Mouse (Mus musculus) kidney, adult 10 weeks (tissue): ENCODE results near the gene Tm9sf4. TPM values are rescaled to one million over a fixed set of nuclear protein-coding genes. Genes with fewer than 3 reads are reported as not detected.

ENCODE experiments used
- polyA plus RNA-seq: library from polyadenylated mRNA; stranded (reverse); fragments of 350-450 nt; fragmentation: Illumina TruSeq; extraction: RNeasy Lipid Tissue Mini Kit (QIAGEN cat#74804); gene quantifications from one replicate; pipeline ENCODE4 v1.2.3, GENCODE M21; 2014; ENCODE audit warnings: low read depth, low replicate concordance

Gene Tm9sf4
- polyA plus RNA-seq, result 23.7 TPM

GRCm38 (mm10) chr2:153160844-153161683, at the start of gene Tm9sf4:
TSS of gene Tm9sf4 (plus strand) at chr2:153161303.

DNA sequence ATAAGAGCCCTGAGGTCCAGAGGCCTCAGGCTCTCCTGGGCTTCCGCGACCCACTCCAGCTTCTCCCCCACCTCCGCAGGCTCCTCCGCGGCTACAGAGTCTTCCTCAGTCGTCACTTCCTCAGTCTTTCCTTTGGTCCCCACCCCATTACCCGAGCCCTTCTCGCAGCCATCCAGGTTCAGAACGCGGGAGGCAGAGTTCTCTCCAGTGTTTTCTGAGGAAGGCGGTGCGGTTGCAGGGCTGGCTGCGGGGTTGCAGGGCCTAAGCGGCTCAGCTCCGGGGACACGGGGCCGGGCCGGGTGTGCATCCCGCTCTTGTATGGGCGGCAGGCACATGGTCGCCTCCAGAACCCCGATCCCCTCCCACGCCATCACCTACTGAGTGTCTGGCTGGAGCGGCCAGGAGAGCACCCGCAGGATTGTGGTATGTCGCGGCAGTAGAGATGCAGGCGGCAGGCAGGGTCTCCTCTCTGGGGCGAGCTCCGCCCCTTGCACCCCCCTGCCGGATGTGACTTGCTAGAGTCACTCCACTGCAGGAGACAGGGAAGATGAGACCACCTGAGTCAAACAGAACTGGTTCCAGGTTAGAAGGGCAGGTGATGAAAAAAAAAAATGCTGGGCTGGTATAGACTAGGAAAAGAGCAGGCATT, 64.0 kb downstream of the Tm9sf4 start, which contains the start of gene Tspyl3:
TSS of gene Tspyl3 (minus strand) at position 496 of the 649 bp plus-strand sequence.

DNA sequence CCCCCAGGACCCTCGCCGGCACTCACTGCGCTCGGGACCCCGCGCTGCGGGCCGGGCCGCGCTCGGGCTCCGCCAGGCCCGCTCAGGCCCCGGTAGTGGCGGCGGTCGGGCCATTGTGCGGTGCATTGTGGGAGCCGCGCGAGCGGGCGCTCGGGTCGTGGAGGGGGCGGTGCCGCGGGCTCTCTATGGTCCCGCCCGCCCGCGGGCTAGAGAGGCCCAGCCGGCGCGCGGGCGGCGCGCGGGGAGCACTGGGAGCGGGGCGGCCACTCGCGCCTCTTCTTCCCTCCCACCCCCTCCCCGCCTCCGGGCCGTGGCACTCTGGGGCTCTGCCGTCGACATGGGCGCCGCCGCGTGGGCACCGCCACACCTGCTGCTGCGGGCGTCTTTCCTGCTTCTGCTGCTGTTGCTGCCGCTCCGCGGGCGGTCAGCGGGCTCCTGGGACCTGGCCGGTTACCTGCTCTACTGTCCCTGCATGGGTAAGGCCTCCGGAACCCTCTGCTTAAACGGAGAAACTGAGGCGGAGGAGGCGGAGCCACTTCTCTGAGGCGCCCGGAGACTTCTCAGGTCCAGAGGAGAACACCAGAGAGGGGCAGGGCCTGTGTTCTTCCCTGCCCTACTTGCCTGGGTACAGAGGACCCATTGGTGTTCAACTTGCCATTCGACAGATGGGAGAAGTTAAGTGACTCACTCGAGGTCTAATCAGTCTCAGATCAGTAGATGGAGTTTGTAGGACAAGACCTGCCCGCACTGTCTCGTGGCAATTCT, 80.3 kb downstream of the Tm9sf4 start, which contains the start of the genes Plagl2 and Pofut1:
TSS of gene Plagl2 (minus strand) at position 177 of the 765 bp plus-strand sequence.
TSS of gene Pofut1 (plus strand) at position 284 of the 765 bp plus-strand sequence.

Other genes with a start within 250 kb of the Tm9sf4 start
- not detected for gene Mylk2, start 250.0 kb upstream of the Tm9sf4 start, polyA plus RNA-seq
- not detected for gene Foxs1, start 228.1 kb upstream of the Tm9sf4 start, polyA plus RNA-seq
- 7.7 TPM for gene Dusp15, start 209.6 kb upstream of the Tm9sf4 start, polyA plus RNA-seq
- gene Ttll9, start 198.8 kb upstream of the Tm9sf4 start, polyA plus RNA-seq, result not detected
- gene Pdrg1, start 145.9 kb upstream of the Tm9sf4 start, polyA plus RNA-seq, result 54.2 TPM
- not detected for gene Xkr7, start 129.5 kb upstream of the Tm9sf4 start, polyA plus RNA-seq
- gene Ccm2l, start 95.3 kb upstream of the Tm9sf4 start, polyA plus RNA-seq, result 1.1 TPM
- not detected for gene Hck, start 52.8 kb upstream of the Tm9sf4 start, polyA plus RNA-seq
- 0.44 TPM for gene Tspyl3, start 64.1 kb downstream of the Tm9sf4 start, polyA plus RNA-seq
- 3.4 TPM for gene Plagl2, start 80.1 kb downstream of the Tm9sf4 start, polyA plus RNA-seq
- 7.3 TPM for gene Pofut1, start 80.2 kb downstream of the Tm9sf4 start, polyA plus RNA-seq
- gene Kif3b, start 130.1 kb downstream of the Tm9sf4 start, polyA plus RNA-seq, result 17.1 TPM
- 13.2 TPM for gene Asxl1, start 184.5 kb downstream of the Tm9sf4 start, polyA plus RNA-seq